Mouse (Mus musculus) hindbrain, embryonic 10.5 days (tissue): ENCODE measurements around the gene Ldb2. TPM values are rescaled to one million over a fixed set of nuclear protein-coding genes. Genes with fewer than 3 reads are reported as not detected.

ENCODE experiments used
- DNase-seq: peaks from one replicate; pipeline ENCODE4 v3.0.0-alpha.2; 2017; ENCODE audit warnings: low spot score
- H3K27ac ChIP-seq: fragments of 300-500 bp; sonication (generic); 2 replicates; pipeline ENCODE4 v1.5.1; 2016; ENCODE audit warnings: mild to moderate bottlenecking, moderate library complexity
- H3K27me3 ChIP-seq: fragments of 300-500 bp; sonication (generic); 2 replicates; pipeline ENCODE4 v1.6.1; 2016; ENCODE audit warnings: mild to moderate bottlenecking; ENCODE audit not compliant: poor library complexity, insufficient read depth, severe bottlenecking
- H3K36me3 ChIP-seq: fragments of 300-500 bp; sonication (generic); 2 replicates; pipeline ENCODE4 v1.6.1; 2016; ENCODE audit warnings: mild to moderate bottlenecking, moderate library complexity
- H3K4me1 ChIP-seq: fragments of 300-500 bp; sonication (generic); replicated peaks from 2 replicates; pipeline ENCODE4 v1.6.1; 2016; ENCODE audit warnings: mild to moderate bottlenecking
- H3K4me3 ChIP-seq: fragments of 300-500 bp; sonication (generic); 2 replicates; pipeline ENCODE4 v1.5.1; 2016; ENCODE audit warnings: mild to moderate bottlenecking, moderate library complexity
- H3K9me3 ChIP-seq: fragments of 300-500 bp; sonication (generic); 2 replicates; pipeline ENCODE4 v1.6.1; 2016; ENCODE audit warnings: mild to moderate bottlenecking, moderate library complexity
- WGBS: fragments of 180-500 bp; shearing (Covaris S2); methylation state at CpG from one replicate; pipeline ENCODE4 v1.1.7; 2016; 5-methylcytosine and 5-hydroxymethylcytosine counted together
- polyA plus RNA-seq: library from polyadenylated mRNA; unstranded; fragments of >200 nt; fragmentation: Nextera tagmentation; extraction: Ambion mirVana; gene quantifications from 2 replicates; pipeline ENCODE4 v1.2.1, GENCODE M21; 2016

Ldb2 gene
- polyA plus RNA-seq, 1 experiment from 2014 or later, result 21.8 TPM

GRCm38 (mm10) chr5:44548468-44548867 lies 251.0 kb downstream of the Ldb2 start:
- Histone ChIP-seq H3K27ac (no peak overlapping the region), H3K27me3 (no peaks in the 10 kb centered on the region), H3K9me3 (no peaks in the 10 kb centered on the region), H3K36me3 (no peaks in the 10 kb centered on the region), H3K4me3 (no peak overlapping the region), H3K4me1 (no peaks in the 10 kb centered on the region)
- no peak for DNase-seq
- 87% methylated on average over 11 of the region's 11 CpGs for WGBS

GRCm38 (mm10) chr5:44543472-44544132 lies 255.9 kb downstream of the Ldb2 start:
- no peaks in the 10 kb centered on the region for H3K9me3 ChIP-seq
- peaks cover 12% of the 10 kb centered on the region for H3K4me1 ChIP-seq
- H3K4me3 ChIP-seq, result no peak overlapping the region
- DNase-seq, result no peak
- no peaks in the 10 kb centered on the region for H3K27me3 ChIP-seq
- no peaks in the 10 kb centered on the region for H3K36me3 ChIP-seq
- WGBS, result 91% methylated on average over 2 of the region's 2 CpGs
- H3K27ac ChIP-seq, result no peak overlapping the region

DNA sequence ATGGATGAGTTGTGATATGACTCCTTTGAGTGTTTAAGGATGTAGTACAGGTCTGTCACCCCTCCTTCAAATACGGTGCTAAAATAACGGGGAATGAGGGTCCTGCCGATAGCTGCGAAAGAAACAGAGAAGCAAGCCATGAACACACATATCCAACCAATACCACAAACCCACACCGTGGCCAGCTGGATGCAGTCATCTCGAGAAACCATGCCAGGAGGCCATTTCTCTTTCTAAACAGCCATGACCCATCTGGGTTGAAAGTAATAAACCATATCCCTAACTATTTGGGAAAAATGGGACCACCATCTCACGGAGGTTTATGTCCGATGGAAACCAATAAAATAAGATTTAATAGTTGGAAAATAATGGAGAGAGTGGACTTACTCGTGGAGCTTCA lies 257.7 kb downstream of the Ldb2 start:
- no peaks in the 10 kb centered on the region for H3K9me3 ChIP-seq
- no peaks in the 10 kb centered on the region for H3K36me3 ChIP-seq
- H3K27ac ChIP-seq, result no peak overlapping the region
- no peak overlapping the region for H3K4me3 ChIP-seq
- no peak for DNase-seq
- whole genome bisulfite sequencing, result 94% methylated on average over 9 of the region's 9 CpGs
- H3K27me3 ChIP-seq, result no peaks in the 10 kb centered on the region
- peaks cover 28% of the 10 kb centered on the region for H3K4me1 ChIP-seq

DNA sequence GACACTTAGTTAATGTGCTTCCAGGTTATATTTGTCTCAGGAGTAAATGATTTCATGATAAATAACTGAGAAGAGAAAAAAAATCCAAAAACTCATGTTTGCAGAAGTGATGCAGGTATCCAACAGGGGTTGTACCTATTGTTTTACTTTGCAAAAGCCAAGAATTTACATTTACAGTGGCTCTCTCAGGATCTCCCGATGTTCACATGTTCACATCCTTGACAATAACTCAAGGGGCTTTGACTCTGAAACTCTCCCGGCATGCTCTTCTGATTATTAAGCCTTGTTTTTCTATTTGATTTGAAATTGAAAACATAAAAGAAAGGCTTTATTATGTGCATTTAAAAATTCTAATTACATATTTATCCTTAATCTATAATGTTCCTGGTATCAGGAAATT lies 260.8 kb downstream of the Ldb2 start:
- Histone ChIP-seq H3K27ac (peak overlapping the region; percentile 62), H3K9me3 (no peaks in the 10 kb centered on the region), H3K27me3 (no peaks in the 10 kb centered on the region), H3K4me1 (peaks cover 28% of the 10 kb centered on the region), H3K4me3 (no peak overlapping the region), H3K36me3 (no peaks in the 10 kb centered on the region)
- DNase-seq, result no peak
- 69% methylated on average over 2 of the region's 2 CpGs for WGBS

GRCm38 (mm10) chr5:44538000-44538395 lies 261.5 kb downstream of the Ldb2 start:
- DNase-seq, result peak; percentile 67
- Histone ChIP-seq H3K36me3 (no peaks in the 10 kb centered on the region), H3K4me3 (no peak overlapping the region), H3K27me3 (no peaks in the 10 kb centered on the region), H3K27ac (no peak overlapping the region), H3K4me1 (peaks cover 28% of the 10 kb centered on the region), H3K9me3 (no peaks in the 10 kb centered on the region)
- WGBS, result 7% methylated on average over 5 of the region's 5 CpGs

DNA sequence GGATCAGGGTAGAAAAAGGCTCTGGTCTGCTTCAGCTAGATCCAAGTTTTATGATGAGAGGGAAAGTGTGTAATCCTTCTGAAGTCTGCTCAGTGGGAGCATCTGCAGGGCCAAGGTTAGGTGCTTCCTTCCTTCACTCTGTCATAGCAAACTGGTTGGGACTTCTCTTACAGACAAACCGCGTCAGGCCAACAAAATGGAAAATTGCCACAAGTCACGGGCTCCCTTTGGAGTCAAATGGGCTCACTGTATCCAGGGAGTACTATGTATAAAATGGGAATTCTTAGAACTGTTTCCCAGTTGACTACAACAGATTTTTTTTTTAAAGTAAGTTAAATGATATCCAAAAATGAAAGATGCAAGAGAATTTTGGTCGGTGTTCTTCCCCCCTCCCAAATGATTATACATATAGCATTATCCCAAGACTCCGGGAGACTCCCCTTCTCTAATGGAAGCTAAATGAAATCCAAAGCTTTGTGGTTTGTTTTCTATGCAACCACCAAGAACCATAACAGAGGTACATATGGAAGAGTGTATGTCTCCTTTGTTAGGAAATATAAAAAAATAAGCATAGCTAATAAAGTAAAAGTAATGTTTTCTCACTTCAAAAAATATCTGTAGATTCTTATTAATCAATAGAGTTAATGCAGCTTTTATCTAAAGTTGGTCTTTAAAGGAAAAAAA lies 262.0 kb downstream of the Ldb2 start:
- H3K36me3 ChIP-seq, result no peaks in the 10 kb centered on the region
- no peaks in the 10 kb centered on the region for H3K27me3 ChIP-seq
- no peak for DNase-seq
- H3K4me1 ChIP-seq, result peaks cover 28% of the 10 kb centered on the region
- H3K27ac ChIP-seq, result peak overlapping the region; percentile 72
- H3K9me3 ChIP-seq, result no peaks in the 10 kb centered on the region
- H3K4me3 ChIP-seq, result no peak overlapping the region
- 81% methylated on average over 5 of the region's 5 CpGs for WGBS

DNA sequence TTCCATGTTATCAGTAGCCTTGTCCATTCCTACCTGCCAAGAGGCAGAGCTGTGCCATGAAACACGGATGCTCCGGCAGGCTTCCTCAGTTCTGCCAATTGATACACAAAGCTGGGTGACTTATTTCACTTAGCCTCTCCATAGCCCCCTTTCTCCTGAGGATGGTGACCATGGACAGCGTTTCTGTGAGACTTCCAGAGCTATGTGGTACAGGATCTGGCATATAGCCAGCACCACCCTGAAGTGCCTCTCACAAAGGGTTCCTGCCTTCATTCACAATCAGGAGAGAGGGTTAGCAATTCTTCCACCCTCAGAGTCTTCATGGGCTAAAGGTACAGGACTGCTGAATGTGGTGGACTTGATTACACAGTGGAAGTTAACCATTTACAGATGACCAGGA lies 270.0 kb downstream of the Ldb2 start:
- Histone ChIP-seq H3K9me3 (no peaks in the 10 kb centered on the region), H3K4me1 (no peaks in the 10 kb centered on the region), H3K27ac (no peak overlapping the region), H3K4me3 (no peak overlapping the region), H3K36me3 (no peaks in the 10 kb centered on the region), H3K27me3 (no peaks in the 10 kb centered on the region)
- DNase-seq, result no peak
- WGBS, result 82% methylated on average over 3 of the region's 3 CpGs

DNA sequence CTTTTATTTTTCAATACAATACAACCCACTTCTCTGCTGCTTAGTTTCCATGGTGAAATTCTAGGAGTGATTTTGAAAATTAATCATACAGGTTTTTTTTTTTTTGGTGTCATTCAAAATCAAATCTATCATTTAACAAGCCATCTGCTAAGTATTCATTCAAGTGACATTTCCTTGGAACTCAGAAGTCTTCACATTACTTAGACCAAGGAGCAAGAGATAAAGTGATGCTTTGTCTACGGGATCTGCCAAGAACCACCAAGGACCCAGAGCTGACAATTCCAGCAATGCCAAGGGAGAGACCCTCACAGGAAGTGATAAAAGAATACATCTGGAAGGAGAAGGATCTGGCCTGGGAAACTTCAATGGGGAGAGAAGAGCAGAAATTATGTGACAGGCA lies 270.5 kb downstream of the Ldb2 start:
- Histone ChIP-seq H3K4me3 (no peak overlapping the region), H3K27me3 (no peaks in the 10 kb centered on the region), H3K4me1 (no peaks in the 10 kb centered on the region), H3K36me3 (no peaks in the 10 kb centered on the region), H3K27ac (no peak overlapping the region), H3K9me3 (no peaks in the 10 kb centered on the region)
- no peak for DNase-seq
- 83% methylated on average over 1 of the region's 1 CpGs for WGBS

DNA sequence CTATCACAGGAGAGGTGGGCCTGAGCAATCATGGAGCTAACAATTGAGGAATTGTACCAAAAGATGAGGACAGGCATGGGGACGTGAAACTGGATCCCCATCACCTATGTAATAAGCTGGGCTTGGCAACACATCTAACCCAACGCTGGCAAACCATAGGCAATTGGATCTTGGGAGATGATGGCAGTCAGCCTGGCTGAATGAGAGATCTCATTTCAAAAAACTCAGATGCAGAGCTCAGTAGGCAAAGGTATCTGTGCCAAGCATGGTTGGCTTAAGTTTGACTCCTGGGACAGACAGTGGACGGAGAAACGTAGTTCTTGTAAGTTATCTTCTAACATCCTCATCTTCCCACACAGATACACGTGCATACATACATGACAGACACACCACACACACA lies 294.3 kb downstream of the Ldb2 start:
- Histone ChIP-seq H3K27ac (no peak overlapping the region), H3K4me3 (no peak overlapping the region), H3K36me3 (no peaks in the 10 kb centered on the region), H3K9me3 (no peaks in the 10 kb centered on the region; the same call in 1 of the 2 replicates), H3K4me1 (no peaks in the 10 kb centered on the region), H3K27me3 (no peaks in the 10 kb centered on the region)
- 90% methylated on average over 5 of the region's 5 CpGs for WGBS
- no peak for DNase-seq

- DNase-seq, result no peak
- Histone ChIP-seq H3K9me3 (no peaks in the 10 kb centered on the region; the same call in 1 of the 2 replicates), H3K4me3 (no peak overlapping the region), H3K27me3 (no peaks in the 10 kb centered on the region), H3K27ac (no peak overlapping the region), H3K36me3 (no peaks in the 10 kb centered on the region), H3K4me1 (no peaks in the 10 kb centered on the region)
- 83% methylated on average over 5 of the region's 5 CpGs for WGBS
Observed at GRCm38 (mm10) chr5:44504786-44505185, 294.7 kb downstream of the Ldb2 start.

DNA sequence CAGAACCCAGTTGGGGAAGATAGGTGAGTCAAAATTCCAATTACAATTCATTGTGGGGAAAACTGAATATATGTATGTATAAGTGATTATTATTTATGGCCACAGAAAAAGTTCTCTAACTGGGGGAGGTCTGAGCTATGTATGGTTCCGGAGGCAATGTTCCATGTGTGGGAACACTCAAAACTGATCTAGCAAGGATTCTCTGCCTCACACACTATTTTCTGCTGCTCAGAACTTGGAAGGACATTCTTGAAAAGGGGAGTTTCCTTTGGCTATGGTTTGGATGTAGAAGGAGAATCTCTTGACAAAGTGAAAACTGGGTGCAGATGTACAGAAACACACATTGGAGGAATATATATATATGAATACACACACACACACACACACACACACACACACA lies 301.3 kb downstream of the Ldb2 start:
- no peaks in the 10 kb centered on the region for H3K4me1 ChIP-seq
- DNase-seq, result no peak
- WGBS, result 98% methylated on average over 1 of the region's 1 CpGs
- H3K27me3 ChIP-seq, result no peaks in the 10 kb centered on the region
- no peak overlapping the region for H3K4me3 ChIP-seq
- H3K9me3 ChIP-seq, result no peaks in the 10 kb centered on the region
- no peaks in the 10 kb centered on the region for H3K36me3 ChIP-seq
- H3K27ac ChIP-seq, result no peak overlapping the region

- H3K27ac ChIP-seq, result no peak overlapping the region
- H3K9me3 ChIP-seq, result no peaks in the 10 kb centered on the region
- H3K4me1 ChIP-seq, result no peaks in the 10 kb centered on the region
- H3K4me3 ChIP-seq, result no peak overlapping the region
- WGBS, result 87% methylated on average over 3 of the region's 3 CpGs
- no peaks in the 10 kb centered on the region for H3K27me3 ChIP-seq
- H3K36me3 ChIP-seq, result no peaks in the 10 kb centered on the region
- DNase-seq, result no peak
Observed at GRCm38 (mm10) chr5:44496854-44497253, 302.6 kb downstream of the Ldb2 start.

GRCm38 (mm10) chr5:44495092-44495491 lies 304.4 kb downstream of the Ldb2 start:
- Histone ChIP-seq H3K9me3 (no peaks in the 10 kb centered on the region), H3K27me3 (no peaks in the 10 kb centered on the region), H3K27ac (no peak overlapping the region), H3K4me1 (no peaks in the 10 kb centered on the region), H3K36me3 (no peaks in the 10 kb centered on the region), H3K4me3 (no peak overlapping the region)
- WGBS, result 90% methylated on average over 4 of the region's 4 CpGs
- DNase-seq, result no peak
